Mouse (Mus musculus): ENCODE measurements around the gene Sac3d1. TPM values are rescaled to one million over a fixed set of nuclear protein-coding genes. Genes with fewer than 3 reads are reported as not detected.

The Sac3d1 gene
- polyA plus RNA-seq, 1 experiment from 2014 or later = 48.6 TPM

DNA sequence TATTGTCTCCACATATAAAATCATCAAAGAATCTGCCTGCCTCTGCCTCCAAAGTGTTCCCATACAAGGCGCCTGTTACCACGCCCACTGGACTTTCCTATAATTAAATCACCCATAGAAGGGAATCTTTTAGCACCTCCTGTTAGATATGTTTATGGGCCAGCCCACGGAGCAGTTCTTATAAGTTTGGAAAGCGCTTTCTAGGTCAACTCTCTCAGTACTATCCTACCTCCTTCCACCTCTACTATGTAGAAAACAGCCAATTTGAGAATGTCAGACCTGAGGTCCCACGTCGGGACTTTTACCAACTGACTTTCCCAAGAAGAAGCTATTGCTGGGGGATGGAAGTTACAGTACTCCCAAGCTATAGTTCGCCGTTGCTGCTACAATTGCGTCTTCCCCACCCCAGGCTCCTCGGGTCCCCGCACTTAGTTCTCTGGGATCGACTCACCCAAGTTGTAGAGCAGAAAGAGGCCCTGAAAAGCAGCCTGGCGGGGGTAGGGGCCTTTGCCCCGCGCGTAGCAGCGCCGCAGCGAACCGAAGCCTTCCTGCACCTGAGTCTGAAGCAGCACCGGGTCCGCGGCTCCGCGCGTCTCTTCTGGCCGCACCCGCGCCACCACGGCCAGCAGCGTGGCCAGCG, 984 bp downstream of the Sac3d1 start:
- 4% methylated on average over 32 of the region's 32 CpGs for WGBS
- ATAC-seq (ENCODE audit: insufficient number of reproducible peaks, low FRiP score, low TSS enrichment, low read depth) = no peak; the same call in 1 of the 2 replicates
- Histone ChIP-seq H3K4me3 (replicated peaks) (peak overlapping the region; percentile 73), H3K4me2 (replicated peaks) (peak overlapping the region; percentile 82), H3K9me3 (replicated peaks) (no peaks in the 10 kb centered on the region), H3K27ac (replicated peaks) (peak overlapping the region; percentile 97), H3K27me3 (no peaks in the 10 kb centered on the region), H3K36me3 (peaks cover 35% of the 10 kb centered on the region), H3K9ac (peak overlapping the region; percentile 72), H3K4me1 (peaks cover 25% of the 10 kb centered on the region)

- Histone ChIP-seq H3K9me3 (replicated peaks) (no peaks in the 10 kb centered on the region), H3K4me3 (replicated peaks) (peak overlapping the region; percentile 73; the same call in 1 of the 2 replicates), H3K4me2 (replicated peaks) (peak overlapping the region; percentile 82; the same call in 1 of the 2 replicates), H3K9ac (no peak overlapping the region), H3K27ac (replicated peaks) (no peak overlapping the region), H3K36me3 (peaks cover 34% of the 10 kb centered on the region), H3K4me1 (peaks cover 25% of the 10 kb centered on the region), H3K27me3 (no peaks in the 10 kb centered on the region)
- ATAC-seq (ENCODE audit: insufficient number of reproducible peaks, low FRiP score, low TSS enrichment, low read depth) = no peak
- 89% methylated on average over 15 of the region's 15 CpGs for WGBS
These were observed 2.2 kb downstream of the Sac3d1 start for GRCm38 (mm10) chr19:6116113-6116850.

- H3K4me3 ChIP-seq (replicated peaks) = no peak overlapping the region
- peaks cover 25% of the 10 kb centered on the region for H3K36me3 ChIP-seq
- H3K9me3 ChIP-seq (replicated peaks) = no peaks in the 10 kb centered on the region
- no peak overlapping the region for H3K4me2 ChIP-seq (replicated peaks)
- 74% methylated on average over 6 of the region's 6 CpGs for WGBS
- ATAC-seq (ENCODE audit: insufficient number of reproducible peaks, low FRiP score, low TSS enrichment, low read depth) = no peak
- H3K4me1 ChIP-seq = peaks cover 18% of the 10 kb centered on the region
- no peak overlapping the region for H3K27ac ChIP-seq (replicated peaks)
- H3K27me3 ChIP-seq = no peaks in the 10 kb centered on the region
- no peak overlapping the region for H3K9ac ChIP-seq
These were observed 5.3 kb downstream of the Sac3d1 start for GRCm38 (mm10) chr19:6113116-6113515.

DNA sequence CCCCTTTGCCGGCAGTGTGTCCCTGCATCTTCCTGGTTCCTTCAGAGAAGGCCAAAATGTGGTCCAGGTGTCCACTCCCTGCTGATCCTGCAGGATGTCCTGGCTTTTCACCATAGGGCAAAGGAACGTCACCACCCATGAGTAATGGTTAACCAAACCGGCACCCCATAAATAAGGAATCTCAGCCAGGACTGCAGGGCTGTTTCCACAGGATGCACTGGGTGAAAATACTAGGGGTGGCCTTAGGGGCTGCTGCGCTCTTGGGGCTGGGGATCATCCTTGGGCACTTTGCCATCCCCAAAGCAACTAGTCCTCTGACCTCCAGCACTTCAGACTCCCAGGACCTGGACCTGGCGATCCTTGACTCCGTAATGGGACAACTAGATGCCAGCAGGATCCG, 12.9 kb downstream of the Sac3d1 start, which contains the start of gene Naaladl1:
Naaladl1 (plus strand) TSS at position 197 of the 400 bp plus-strand sequence.
- ATAC-seq (ENCODE audit: insufficient number of reproducible peaks, low FRiP score, low TSS enrichment, low read depth) = no peak
- Histone ChIP-seq H3K4me2 (replicated peaks) (no peak within 1 kb of the TSS), H3K36me3 (no peaks in the 10 kb centered on the region), H3K9me3 (replicated peaks) (no peaks in the 10 kb centered on the region), H3K27ac (replicated peaks) (no peak within 1 kb of the TSS), H3K4me3 (replicated peaks) (no peak within 1 kb of the TSS), H3K27me3 (no peaks in the 10 kb centered on the region), H3K4me1 (no peaks in the 10 kb centered on the region), H3K9ac (no peak within 1 kb of the TSS)
- WGBS = 88% methylated on average over 7 of the region's 7 CpGs

DNA sequence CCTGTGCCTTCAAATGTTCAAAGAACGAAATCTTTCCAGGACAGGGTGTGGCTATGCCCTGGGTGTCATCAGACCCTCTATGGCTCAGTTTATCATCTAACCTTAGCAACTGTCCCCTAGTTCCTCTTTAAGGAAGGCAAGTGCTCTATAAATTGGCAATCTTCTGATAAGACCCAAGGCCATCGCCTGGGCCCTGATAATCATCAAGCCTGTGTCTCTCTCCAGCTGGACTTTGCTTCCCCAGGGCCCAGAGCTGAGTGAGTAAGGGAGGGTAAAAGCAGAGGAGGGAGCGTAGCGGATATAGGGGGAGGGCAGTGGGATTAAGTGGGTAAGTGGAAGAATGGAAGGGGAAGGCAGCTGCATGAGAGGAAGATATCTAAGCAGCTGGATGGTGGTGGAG, 14.0 kb downstream of the Sac3d1 start:
- Histone ChIP-seq H3K4me1 (no peaks in the 10 kb centered on the region), H3K9ac (no peak overlapping the region), H3K4me2 (replicated peaks) (no peak overlapping the region), H3K9me3 (replicated peaks) (no peaks in the 10 kb centered on the region), H3K27ac (replicated peaks) (no peak overlapping the region), H3K36me3 (no peaks in the 10 kb centered on the region), H3K27me3 (no peaks in the 10 kb centered on the region), H3K4me3 (replicated peaks) (no peak overlapping the region)
- WGBS = 74% methylated on average over 4 of the region's 4 CpGs
- no peak for ATAC-seq (ENCODE audit: insufficient number of reproducible peaks, low FRiP score, low TSS enrichment, low read depth)

DNA sequence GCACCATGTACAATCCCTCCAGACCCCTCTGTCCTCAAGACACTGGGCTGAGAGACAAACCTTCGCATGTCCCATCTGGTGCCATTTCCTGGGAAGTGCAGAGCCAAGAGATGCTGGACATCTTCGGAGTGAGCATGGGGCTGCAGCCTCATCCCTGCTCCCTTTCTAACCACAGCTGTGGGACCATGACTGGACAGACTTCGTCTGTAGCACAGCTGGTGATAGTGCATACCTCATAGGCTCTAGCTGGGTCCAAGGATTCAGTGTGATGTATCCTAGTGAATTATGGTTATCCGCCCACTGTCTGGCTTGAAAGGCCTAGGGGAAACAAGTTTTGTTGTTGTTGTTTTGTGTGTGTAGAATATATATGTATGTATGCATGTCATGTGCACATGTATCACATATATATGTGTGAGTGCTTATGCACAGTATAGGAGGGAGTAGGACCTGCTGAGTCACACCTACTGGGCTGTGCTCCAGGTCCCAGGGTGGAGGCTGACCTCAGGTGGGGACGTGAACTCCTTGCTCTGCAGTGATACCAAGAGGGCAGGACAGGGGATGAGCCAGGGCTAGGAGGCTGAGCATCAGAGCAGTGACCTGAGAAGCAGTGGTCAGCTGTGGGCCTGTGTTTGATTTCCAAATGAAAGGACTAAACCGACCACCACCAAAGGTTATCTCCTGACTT, 16.1 kb downstream of the Sac3d1 start:
- H3K4me3 ChIP-seq (replicated peaks) = no peak overlapping the region
- 0 out of 2 replicates have a peak, but pooled peaks cover 5% of the 10 kb centered on the region for H3K36me3 ChIP-seq
- H3K9me3 ChIP-seq (replicated peaks) = no peaks in the 10 kb centered on the region
- no peak overlapping the region for H3K9ac ChIP-seq
- H3K4me2 ChIP-seq (replicated peaks) = no peak overlapping the region
- H3K27me3 ChIP-seq = no peaks in the 10 kb centered on the region
- no peak for ATAC-seq (ENCODE audit: insufficient number of reproducible peaks, low FRiP score, low TSS enrichment, low read depth)
- no peak overlapping the region for H3K27ac ChIP-seq (replicated peaks)
- WGBS = 71% methylated on average over 6 of the region's 6 CpGs
- no peaks in the 10 kb centered on the region for H3K4me1 ChIP-seq

DNA sequence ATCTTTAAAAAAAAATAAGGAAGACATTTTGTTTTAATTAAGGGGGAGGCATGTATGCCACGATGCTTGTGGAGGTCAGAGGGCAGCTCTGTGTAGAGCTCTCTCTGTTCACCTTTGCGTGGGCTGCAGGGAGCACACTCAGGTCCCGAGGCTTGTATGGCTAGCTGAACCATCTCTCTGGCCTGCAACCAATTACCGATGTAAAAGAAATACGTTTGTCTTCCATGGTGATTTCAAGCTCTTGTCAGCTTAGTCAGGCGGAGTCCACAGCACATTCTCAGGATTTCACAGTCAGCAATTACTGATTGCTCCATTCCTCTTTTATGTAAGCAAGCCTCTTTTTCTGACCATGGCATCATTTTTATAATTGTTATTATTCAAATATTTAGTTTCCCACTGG, 17.3 kb downstream of the Sac3d1 start:
- H3K9me3 ChIP-seq (replicated peaks) = no peaks in the 10 kb centered on the region
- no peaks in the 10 kb centered on the region for H3K27me3 ChIP-seq
- H3K27ac ChIP-seq (replicated peaks) = no peak overlapping the region
- no peak overlapping the region for H3K9ac ChIP-seq
- 30% methylated on average over 6 of the region's 6 CpGs for WGBS
- 0 out of 2 replicates have a peak, but pooled peaks cover 5% of the 10 kb centered on the region for H3K36me3 ChIP-seq
- no peak overlapping the region for H3K4me3 ChIP-seq (replicated peaks)
- H3K4me1 ChIP-seq = no peaks in the 10 kb centered on the region
- no peak overlapping the region for H3K4me2 ChIP-seq (replicated peaks)
- no peak for ATAC-seq (ENCODE audit: insufficient number of reproducible peaks, low FRiP score, low TSS enrichment, low read depth)

GRCm38 (mm10) chr19:6097847-6098246, 20.6 kb downstream of the Sac3d1 start:
- Histone ChIP-seq H3K9me3 (replicated peaks) (no peaks in the 10 kb centered on the region), H3K4me1 (no peaks in the 10 kb centered on the region), H3K27ac (replicated peaks) (no peak overlapping the region), H3K4me2 (replicated peaks) (no peak overlapping the region), H3K36me3 (peaks cover 22% of the 10 kb centered on the region; the same call in 1 of the 2 replicates), H3K27me3 (no peaks in the 10 kb centered on the region), H3K4me3 (replicated peaks) (no peak overlapping the region), H3K9ac (no peak overlapping the region)
- WGBS = 83% methylated on average over 3 of the region's 3 CpGs
- ATAC-seq (ENCODE audit: insufficient number of reproducible peaks, low FRiP score, low TSS enrichment, low read depth) = no peak

- H3K9ac ChIP-seq = no peak within 1 kb of the TSS
- peaks cover 56% of the 10 kb centered on the region for H3K36me3 ChIP-seq
- WGBS = 92% methylated on average over 7 of the region's 7 CpGs
- ATAC-seq (ENCODE audit: insufficient number of reproducible peaks, low FRiP score, low TSS enrichment, low read depth) = no peak
- no peak within 1 kb of the TSS for H3K27ac ChIP-seq (replicated peaks)
- H3K4me1 ChIP-seq = no peaks in the 10 kb centered on the region
- H3K27me3 ChIP-seq = no peaks in the 10 kb centered on the region
- H3K4me2 ChIP-seq (replicated peaks) = no peak within 1 kb of the TSS
- H3K9me3 ChIP-seq (replicated peaks) = no peaks in the 10 kb centered on the region
- H3K4me3 ChIP-seq (replicated peaks) = no peak within 1 kb of the TSS
These were observed 24.3 kb downstream of the Sac3d1 start, which contains the start of gene AC131692.1 for GRCm38 (mm10) chr19:6094119-6094518. Gene AC131692.1 (plus strand): TSS chr19:6094419.

- Histone ChIP-seq H3K27ac (replicated peaks) (no peak overlapping the region), H3K27me3 (no peaks in the 10 kb centered on the region), H3K4me2 (replicated peaks) (no peak overlapping the region), H3K4me3 (replicated peaks) (no peak overlapping the region), H3K9me3 (replicated peaks) (no peaks in the 10 kb centered on the region), H3K9ac (no peak overlapping the region), H3K4me1 (peaks cover 17% of the 10 kb centered on the region), H3K36me3 (peaks cover 50% of the 10 kb centered on the region)
- 94% methylated on average over 13 of the region's 13 CpGs for WGBS
- no peak for ATAC-seq (ENCODE audit: insufficient number of reproducible peaks, low FRiP score, low TSS enrichment, low read depth)
These were observed 29.6 kb downstream of the Sac3d1 start for GRCm38 (mm10) chr19:6088841-6089240.

- peak overlapping the region; percentile 80 for H3K27ac ChIP-seq (replicated peaks)
- peak; percentile 48; the same call in 1 of the 2 replicates for ATAC-seq (ENCODE audit: insufficient number of reproducible peaks, low FRiP score, low TSS enrichment, low read depth)
- H3K9ac ChIP-seq = peak overlapping the region; percentile 60
- H3K27me3 ChIP-seq = no peaks in the 10 kb centered on the region
- peak overlapping the region; percentile 78 for H3K4me2 ChIP-seq (replicated peaks)
- H3K9me3 ChIP-seq (replicated peaks) = no peaks in the 10 kb centered on the region
- H3K36me3 ChIP-seq = peaks cover 54% of the 10 kb centered on the region
- WGBS = 0% methylated on average over 17 of the region's 17 CpGs
- H3K4me1 ChIP-seq = peaks cover 24% of the 10 kb centered on the region
- H3K4me3 ChIP-seq (replicated peaks) = peak overlapping the region; percentile 60
These were observed 33.0 kb downstream of the Sac3d1 start for GRCm38 (mm10) chr19:6085417-6085879.

Measured in embryonic facial prominence, embryonic 15.5 days (tissue).